Mouse (Mus musculus): ENCODE measurements at regions not wholly inside any gene's neighbourhood (a gene's known extent, or its start where the extent isn't known, plus 50 kb on each side); places are given as distances from the start of the nearest gene placed in this dataset.

DNA sequence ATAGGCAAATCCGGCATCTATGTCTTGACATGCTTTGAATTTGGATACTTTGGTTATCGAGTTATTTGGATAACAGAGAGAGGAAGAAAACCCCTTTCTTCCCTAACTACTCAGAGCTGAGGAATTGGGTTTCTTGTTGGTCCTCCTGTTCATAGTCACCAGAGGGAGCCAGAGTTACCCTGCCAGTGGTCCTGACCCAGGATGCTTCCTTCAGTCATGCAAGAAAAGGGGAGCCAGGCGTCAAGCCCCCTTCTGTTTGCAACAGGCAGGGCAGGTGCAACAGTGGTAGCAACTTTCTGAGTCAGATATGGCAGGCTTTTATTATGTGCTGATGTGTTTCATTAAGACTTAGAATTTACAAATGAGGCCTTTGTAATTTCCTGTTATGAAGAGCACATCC, 101.4 kb upstream of the B430305J03Rik start:
- DNase-seq: no peak

GRCm38 (mm10) chr3:61466641-61467040, 100.9 kb upstream of the B430305J03Rik start:
- peak; percentile 29 for DNase-seq

DNA sequence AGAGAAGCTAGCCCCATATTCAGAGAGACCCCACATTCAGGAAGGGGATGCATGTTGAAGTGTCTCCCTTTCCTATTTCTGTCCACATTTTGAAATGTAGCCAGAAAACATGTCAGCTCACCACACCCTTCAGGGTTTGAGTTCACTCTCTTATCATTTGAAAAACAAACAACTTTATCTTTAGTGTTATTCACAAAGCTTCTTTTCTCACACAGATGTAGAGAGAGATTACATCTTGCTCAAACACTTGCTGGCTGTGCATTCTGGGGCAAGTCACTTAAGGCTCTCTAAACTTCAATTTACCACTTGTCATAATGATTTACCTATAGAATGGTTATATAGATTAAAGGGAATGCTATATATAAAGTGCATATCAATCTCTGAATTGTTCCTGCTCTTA, 94.3 kb upstream of the B430305J03Rik start:
- no peak for DNase-seq

- no peak for DNase-seq
Measured at GRCm38 (mm10) chr3:61456598-61456997, 90.8 kb upstream of the B430305J03Rik start.

DNA sequence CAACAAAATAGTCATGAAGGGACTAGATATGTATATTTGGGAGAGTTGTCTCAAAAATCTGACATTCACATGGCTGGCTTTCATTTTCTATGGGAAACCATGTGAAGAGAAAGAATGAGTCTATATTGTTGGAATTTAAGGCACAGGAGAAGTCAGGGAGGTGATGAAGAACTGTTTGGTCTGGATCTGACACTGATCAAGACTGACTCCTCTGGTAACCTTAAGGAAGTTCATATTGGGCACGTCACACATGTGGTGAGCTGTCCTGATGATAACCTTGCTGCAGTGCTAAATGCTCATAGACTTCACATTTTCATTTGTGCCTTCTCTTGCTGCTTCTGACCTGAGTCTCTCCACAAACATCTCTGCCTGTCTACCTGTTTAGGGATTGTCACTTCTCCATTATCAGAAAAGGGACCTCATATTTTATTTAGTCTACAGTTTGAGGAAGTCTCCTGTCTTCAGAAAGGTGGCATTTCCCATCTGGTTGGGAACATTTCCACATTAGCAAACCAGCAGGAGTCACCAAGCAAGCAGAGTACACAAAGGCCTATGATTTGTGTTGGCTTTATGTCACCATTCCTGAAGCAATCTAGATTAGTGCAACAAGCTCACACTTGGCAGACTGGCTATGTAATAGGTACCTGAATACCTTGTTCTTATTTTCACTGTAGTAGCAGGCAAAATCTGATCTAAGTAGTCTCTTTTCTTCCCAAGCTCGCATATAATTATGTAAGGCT, 76.4 kb upstream of the B430305J03Rik start:
- no peak for DNase-seq

DNA sequence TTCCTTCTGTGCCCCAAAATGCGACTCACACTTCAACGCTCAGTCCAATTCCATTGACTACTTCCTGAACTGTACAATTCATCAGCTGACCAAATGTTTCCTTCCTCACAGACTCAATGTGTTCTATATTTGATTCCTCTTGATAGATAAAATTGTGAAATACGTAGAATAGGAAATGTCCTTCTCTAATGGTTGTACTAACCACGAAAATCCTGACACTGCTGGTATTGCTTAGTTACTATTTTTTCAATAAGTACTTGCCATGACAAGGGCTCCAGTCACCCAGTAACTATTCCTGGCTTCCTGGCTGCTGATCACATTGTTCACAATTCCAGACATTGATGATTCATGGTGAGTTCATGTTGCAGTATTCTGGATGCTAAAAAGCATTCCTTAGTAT, 75.7 kb upstream of the B430305J03Rik start:
- DNase-seq: no peak

DNA sequence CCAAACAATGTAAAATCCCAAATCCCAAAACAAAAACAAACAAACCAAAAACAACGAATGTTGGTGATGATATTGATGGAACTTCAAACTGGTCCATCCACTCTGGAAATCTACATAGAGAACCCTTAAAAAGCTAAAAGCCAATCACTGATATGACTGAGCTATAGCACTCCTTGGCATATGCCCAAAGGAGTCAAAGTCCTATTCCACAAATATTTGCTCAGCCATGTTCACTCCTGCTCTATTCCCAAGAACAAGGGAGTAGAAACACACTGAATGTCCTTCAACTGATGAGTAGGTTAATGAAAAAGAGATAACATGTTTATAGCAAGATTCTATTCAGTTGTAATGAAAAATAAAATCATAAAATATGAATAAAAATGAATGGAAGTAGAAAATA, 63.0 kb upstream of the B430305J03Rik start:
- DNase-seq: no peak

GRCm38 (mm10) chr3:61423945-61424344, 58.2 kb upstream of the B430305J03Rik start:
- peak; percentile 8 for DNase-seq

- DNase-seq: no peak
Measured at GRCm38 (mm10) chr3:61419706-61420105, 54.0 kb upstream of the B430305J03Rik start.

GRCm38 (mm10) chr3:61418096-61418495, 52.3 kb upstream of the B430305J03Rik start:
- DNase-seq: no peak
